Mouse (Mus musculus) ES-Bruce4 (cell line): ENCODE results near the gene Olfr1416.

Experiments used
- CTCF ChIP-seq: IDR thresholded peaks from one replicate; pipeline ENCODE4 v1.8.1; 2011; ENCODE audit warnings: low read depth, low read length
- POLR2A ChIP-seq: IDR thresholded peaks from one replicate; pipeline ENCODE4 v1.8.1; 2011; ENCODE audit warnings: low read length; ENCODE audit not compliant: insufficient read depth

- no peak for TF ChIP-seq POLR2A
- no peak for TF ChIP-seq CTCF
These were observed 16.0 kb downstream of the Olfr1416 start for GRCm38 (mm10) chr1:92468891-92469290.
